Mouse (Mus musculus): ENCODE results near the gene Guca2b. TPM values are rescaled to one million over a fixed set of nuclear protein-coding genes. Genes with fewer than 3 reads are reported as not detected.

Guca2b gene
- polyA plus RNA-seq, 1 experiment from 2014 or later = not detected

DNA sequence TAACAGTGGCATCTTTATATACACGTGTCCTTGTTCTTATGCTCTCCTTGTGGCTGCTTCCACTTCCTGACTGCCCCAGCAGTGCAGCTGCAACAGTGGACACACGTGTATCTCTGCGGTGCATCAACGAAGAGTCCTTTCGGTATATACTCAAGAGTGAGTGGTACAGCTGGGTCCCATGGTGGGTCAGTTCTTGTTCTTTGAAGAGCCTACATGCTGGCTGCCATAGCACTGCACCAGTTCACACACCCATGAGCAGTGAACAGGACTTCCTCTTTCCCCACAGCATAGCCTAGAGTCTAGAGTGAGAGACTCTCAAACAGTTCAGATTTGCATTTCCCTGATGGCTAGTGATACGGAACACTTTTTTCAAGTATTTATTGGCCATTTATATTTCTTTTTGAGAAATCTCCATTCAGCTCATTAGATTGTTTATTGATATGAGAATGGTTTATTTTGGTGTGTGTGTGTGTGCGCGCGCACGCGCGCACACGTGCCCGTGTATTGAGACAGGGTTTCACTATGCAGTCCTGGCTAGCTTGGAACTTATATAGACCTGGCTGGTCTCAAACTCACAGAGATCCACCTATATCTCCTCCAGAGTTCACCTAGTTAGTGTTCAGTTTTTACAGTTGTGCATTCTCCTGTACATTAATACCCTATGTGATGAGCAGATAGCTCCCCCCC, 4.8 kb upstream of the Guca2b start:
- H3K4me2 ChIP-seq (ENCODE audit: low read depth, low read length) = no peak overlapping the region

DNA sequence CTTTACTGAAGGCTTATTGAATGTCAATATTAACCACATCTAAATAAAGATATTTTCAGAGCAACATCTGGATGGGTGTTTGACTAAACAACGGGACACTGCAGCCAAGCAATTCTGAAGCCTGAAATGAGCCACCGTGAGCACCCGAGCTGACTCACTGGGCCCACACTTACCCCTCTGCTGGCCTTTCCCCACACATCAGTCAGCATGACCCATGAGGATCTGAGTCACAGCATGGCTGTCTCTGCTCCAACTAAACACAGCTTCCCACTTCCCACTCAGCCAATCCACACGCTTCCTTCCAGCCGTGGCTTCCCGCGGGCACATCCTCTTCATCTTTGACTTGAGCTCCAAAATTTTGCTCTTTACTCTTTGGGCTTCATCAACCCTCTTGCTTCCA, 4.2 kb upstream of the Guca2b start:
- Histone ChIP-seq H3K36me3 (ENCODE audit: control insufficient read depth, insufficient read depth, low read length) (no peaks in the 10 kb centered on the region), H3K9ac (ENCODE audit: low read length) (no peak overlapping the region), H3K9me3 (ENCODE audit: control insufficient read depth, low read length) (no peaks in the 10 kb centered on the region), H3K4me1 (replicated peaks; ENCODE audit: control insufficient read depth, insufficient read depth, low read length) (no peaks in the 10 kb centered on the region), H3K4me2 (ENCODE audit: low read depth, low read length) (no peak overlapping the region), H3K4me3 (ENCODE audit: low read length) (no peak overlapping the region), H3K27me3 (ENCODE audit: control insufficient read depth, insufficient read depth, low read depth, low read length) (no peaks in the 10 kb centered on the region), H3K27ac (ENCODE audit: low read length) (no peak overlapping the region)
- 74% methylated on average over 7 of the region's 7 CpGs for WGBS
- no peak for ATAC-seq (ENCODE audit: low read depth)

More for the DNA sequence above, 4.8 kb upstream of the Guca2b start:
- Histone ChIP-seq H3K9ac (ENCODE audit: low read length) (no peak overlapping the region), H3K4me3 (ENCODE audit: low read length) (no peak overlapping the region), H3K27me3 (ENCODE audit: control insufficient read depth, insufficient read depth, low read depth, low read length) (no peaks in the 10 kb centered on the region), H3K27ac (ENCODE audit: low read length) (no peak overlapping the region), H3K36me3 (ENCODE audit: control insufficient read depth, insufficient read depth, low read length) (no peaks in the 10 kb centered on the region), H3K9me3 (ENCODE audit: control insufficient read depth, low read length) (no peaks in the 10 kb centered on the region), H3K4me1 (replicated peaks; ENCODE audit: control insufficient read depth, insufficient read depth, low read length) (no peaks in the 10 kb centered on the region)
- no peak for ATAC-seq (ENCODE audit: low read depth)
- WGBS = 89% methylated on average over 14 of the region's 14 CpGs

DNA sequence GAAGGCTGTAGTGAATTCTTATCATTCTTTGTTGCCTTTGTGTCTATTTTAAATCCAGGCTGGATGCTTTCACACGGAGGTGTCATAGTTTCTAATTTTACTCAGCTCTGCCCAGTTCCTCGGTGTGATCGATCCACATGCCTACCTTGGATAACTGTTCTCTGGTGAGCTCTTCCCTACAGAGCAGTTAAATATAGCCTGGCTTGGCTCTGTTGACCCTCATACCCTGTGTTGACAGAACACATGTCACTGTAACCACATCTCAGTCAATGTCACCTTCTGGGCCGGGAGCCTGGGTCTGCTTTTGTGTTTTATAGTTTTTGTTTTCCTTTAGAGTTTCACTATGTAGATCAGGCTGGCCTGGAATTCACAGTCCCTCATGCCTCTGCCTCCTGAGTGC, 3.4 kb upstream of the Guca2b start:
- Histone ChIP-seq H3K9ac (ENCODE audit: low read length) (no peak overlapping the region), H3K4me3 (ENCODE audit: low read length) (no peak overlapping the region), H3K27me3 (ENCODE audit: control insufficient read depth, insufficient read depth, low read depth, low read length) (no peaks in the 10 kb centered on the region), H3K4me1 (replicated peaks; ENCODE audit: control insufficient read depth, insufficient read depth, low read length) (no peaks in the 10 kb centered on the region), H3K27ac (ENCODE audit: low read length) (no peak overlapping the region), H3K36me3 (ENCODE audit: control insufficient read depth, insufficient read depth, low read length) (no peaks in the 10 kb centered on the region), H3K9me3 (ENCODE audit: control insufficient read depth, low read length) (no peaks in the 10 kb centered on the region), H3K4me2 (ENCODE audit: low read depth, low read length) (no peak overlapping the region)
- WGBS = 54% methylated on average over 4 of the region's 4 CpGs
- no peak for ATAC-seq (ENCODE audit: low read depth)

DNA sequence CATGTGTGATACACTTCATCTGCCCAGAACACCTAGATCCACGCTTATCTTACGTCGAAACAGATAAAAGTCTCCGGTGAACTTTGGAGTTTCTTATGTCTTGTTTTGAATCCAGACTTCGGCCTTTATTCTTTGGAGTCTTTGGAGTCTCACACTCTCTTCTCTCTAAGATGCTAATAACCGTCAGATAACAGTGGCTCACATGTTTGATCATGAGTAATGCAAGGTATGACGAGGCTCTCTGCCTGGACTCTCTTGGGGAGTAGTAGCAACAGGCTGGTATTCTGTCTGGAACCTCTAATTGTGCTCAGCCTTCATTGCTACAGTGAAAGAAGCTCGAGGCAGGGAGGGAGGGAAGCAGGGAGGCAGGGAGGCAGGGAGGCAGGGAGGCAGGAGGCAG, 1.3 kb upstream of the Guca2b start:
- H3K27ac ChIP-seq (ENCODE audit: low read length) = no peak overlapping the region
- H3K4me1 ChIP-seq (replicated peaks; ENCODE audit: control insufficient read depth, insufficient read depth, low read length) = no peaks in the 10 kb centered on the region
- no peak overlapping the region for H3K4me3 ChIP-seq (ENCODE audit: low read length)
- no peak overlapping the region for H3K4me2 ChIP-seq (ENCODE audit: low read depth, low read length)
- H3K36me3 ChIP-seq (ENCODE audit: control insufficient read depth, insufficient read depth, low read length) = no peaks in the 10 kb centered on the region
- H3K9ac ChIP-seq (ENCODE audit: low read length) = no peak overlapping the region
- WGBS = 69% methylated on average over 8 of the region's 8 CpGs
- ATAC-seq (ENCODE audit: low read depth) = no peak
- H3K27me3 ChIP-seq (ENCODE audit: control insufficient read depth, insufficient read depth, low read depth, low read length) = no peaks in the 10 kb centered on the region
- no peaks in the 10 kb centered on the region for H3K9me3 ChIP-seq (ENCODE audit: control insufficient read depth, low read length)

DNA sequence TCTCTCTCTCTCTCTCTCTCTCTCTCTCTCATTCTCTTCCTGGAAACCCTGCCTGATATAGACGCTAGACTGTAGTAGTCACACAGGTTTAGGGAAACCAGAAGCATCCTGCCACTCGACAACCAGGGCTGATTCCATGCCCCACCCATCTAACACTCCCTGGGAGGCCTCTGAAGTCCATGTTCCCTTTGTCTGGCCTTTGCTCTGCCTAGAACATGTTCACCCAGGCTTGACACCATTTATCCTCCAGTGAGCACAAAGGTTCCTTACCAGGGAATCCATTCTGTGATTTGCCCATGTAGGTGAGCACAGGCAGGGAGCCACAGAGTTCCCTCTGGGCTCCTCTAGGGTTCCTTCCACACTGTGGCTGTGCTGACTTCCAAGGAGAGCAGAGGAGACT, 508 bp downstream of the Guca2b start:
- WGBS = 66% methylated on average over 2 of the region's 2 CpGs
- Histone ChIP-seq H3K4me3 (ENCODE audit: low read length) (no peak overlapping the region), H3K27me3 (ENCODE audit: control insufficient read depth, insufficient read depth, low read depth, low read length) (no peaks in the 10 kb centered on the region), H3K4me1 (replicated peaks; ENCODE audit: control insufficient read depth, insufficient read depth, low read length) (no peaks in the 10 kb centered on the region), H3K27ac (ENCODE audit: low read length) (no peak overlapping the region), H3K36me3 (ENCODE audit: control insufficient read depth, insufficient read depth, low read length) (no peaks in the 10 kb centered on the region), H3K4me2 (ENCODE audit: low read depth, low read length) (no peak overlapping the region), H3K9ac (ENCODE audit: low read length) (no peak overlapping the region), H3K9me3 (ENCODE audit: control insufficient read depth, low read length) (0 out of 2 replicates have a peak, but pooled peaks cover 2% of the 10 kb centered on the region)
- ATAC-seq (ENCODE audit: low read depth) = no peak

DNA sequence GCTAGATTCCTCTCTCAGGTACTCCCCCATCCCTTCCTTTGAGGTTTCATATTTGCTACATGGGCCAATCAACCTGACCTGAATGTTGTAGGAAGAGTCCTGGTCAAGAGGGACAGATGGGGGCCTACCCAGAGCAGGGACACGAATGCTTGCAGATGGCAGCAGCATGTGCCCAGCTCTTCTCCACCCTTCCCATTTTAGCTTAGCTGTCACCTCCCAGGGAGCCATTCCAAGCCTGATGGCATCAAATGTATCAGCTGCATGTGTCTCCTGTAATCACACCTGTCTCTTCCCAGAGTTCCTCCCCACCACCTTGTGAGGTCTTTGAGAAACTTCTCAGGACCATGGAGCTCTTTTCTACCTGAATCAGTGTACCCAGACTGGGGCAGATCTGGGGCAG, 1.7 kb downstream of the Guca2b start:
- peaks cover 5% of the 10 kb centered on the region; the same call in 1 of the 2 replicates for H3K9me3 ChIP-seq (ENCODE audit: control insufficient read depth, low read length)
- no peak overlapping the region for H3K4me2 ChIP-seq (ENCODE audit: low read depth, low read length)
- no peak overlapping the region for H3K9ac ChIP-seq (ENCODE audit: low read length)
- H3K4me1 ChIP-seq (replicated peaks; ENCODE audit: control insufficient read depth, insufficient read depth, low read length) = no peaks in the 10 kb centered on the region
- no peak overlapping the region for H3K27ac ChIP-seq (ENCODE audit: low read length)
- 63% methylated on average over 1 of the region's 1 CpGs for WGBS
- ATAC-seq (ENCODE audit: low read depth) = no peak
- H3K27me3 ChIP-seq (ENCODE audit: control insufficient read depth, insufficient read depth, low read depth, low read length) = no peaks in the 10 kb centered on the region
- H3K4me3 ChIP-seq (ENCODE audit: low read length) = no peak overlapping the region
- H3K36me3 ChIP-seq (ENCODE audit: control insufficient read depth, insufficient read depth, low read length) = no peaks in the 10 kb centered on the region

DNA sequence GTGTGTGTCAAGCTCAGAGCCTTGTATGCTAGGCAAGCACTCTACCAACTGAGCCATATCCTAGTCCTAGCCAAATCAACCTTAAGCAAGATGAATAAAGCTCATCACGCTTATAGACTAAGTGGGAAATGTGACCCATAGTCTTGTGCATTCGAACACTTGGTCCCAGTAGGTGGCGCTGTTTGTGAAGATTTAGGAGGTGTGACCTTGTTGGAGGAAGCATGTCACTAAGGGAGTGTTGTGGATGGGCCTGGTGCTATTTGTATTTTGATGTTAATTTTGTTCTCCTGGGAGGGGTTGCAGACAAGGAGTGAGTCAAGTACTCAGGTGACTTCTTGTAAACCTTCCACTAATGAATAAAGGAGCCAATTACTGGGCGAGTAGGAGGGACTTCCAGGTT, 16.1 kb downstream of the Guca2b start:
- Histone ChIP-seq H3K9ac (ENCODE audit: low read length) (no peak overlapping the region), H3K9me3 (ENCODE audit: control insufficient read depth, low read length) (0 out of 2 replicates have a peak, but pooled peaks cover 3% of the 10 kb centered on the region), H3K4me3 (ENCODE audit: low read length) (no peak overlapping the region), H3K27me3 (ENCODE audit: control insufficient read depth, insufficient read depth, low read depth, low read length) (no peaks in the 10 kb centered on the region), H3K4me2 (ENCODE audit: low read depth, low read length) (no peak overlapping the region), H3K27ac (ENCODE audit: low read length) (no peak overlapping the region), H3K36me3 (ENCODE audit: control insufficient read depth, insufficient read depth, low read length) (no peaks in the 10 kb centered on the region), H3K4me1 (replicated peaks; ENCODE audit: control insufficient read depth, insufficient read depth, low read length) (0 out of 2 replicates have a peak, but pooled peaks cover under 1% of the 10 kb centered on the region)
- WGBS = 84% methylated on average over 4 of the region's 4 CpGs
- ATAC-seq (ENCODE audit: low read depth) = no peak

DNA sequence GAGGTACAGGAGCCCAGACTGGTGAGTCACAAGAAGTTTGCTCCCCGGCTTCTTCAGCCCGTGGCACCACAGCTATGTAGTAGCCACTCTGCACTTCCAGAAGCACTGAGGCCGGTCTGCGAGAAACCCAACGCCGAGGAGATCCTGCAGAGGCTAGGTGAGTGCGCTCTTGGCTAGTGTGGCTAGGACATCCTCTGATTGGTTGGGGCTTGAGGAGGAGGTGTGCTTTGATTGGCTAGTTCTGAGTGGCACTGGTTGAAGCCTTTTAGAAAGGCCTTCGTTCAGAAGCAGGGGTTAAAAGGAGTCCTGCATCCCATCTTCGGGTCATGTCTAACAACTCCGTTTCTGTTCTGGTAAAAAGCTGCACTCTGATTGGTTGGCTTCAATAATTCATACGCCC, 20.1 kb downstream of the Guca2b start:
- ATAC-seq (ENCODE audit: low read depth) = no peak
- H3K27ac ChIP-seq (ENCODE audit: low read length) = no peak overlapping the region
- no peak overlapping the region for H3K9ac ChIP-seq (ENCODE audit: low read length)
- peaks cover 5% of the 10 kb centered on the region for H3K4me1 ChIP-seq (replicated peaks; ENCODE audit: control insufficient read depth, insufficient read depth, low read length)
- no peaks in the 10 kb centered on the region for H3K36me3 ChIP-seq (ENCODE audit: control insufficient read depth, insufficient read depth, low read length)
- H3K27me3 ChIP-seq (ENCODE audit: control insufficient read depth, insufficient read depth, low read depth, low read length) = no peaks in the 10 kb centered on the region
- H3K4me3 ChIP-seq (ENCODE audit: low read length) = no peak overlapping the region
- 46% methylated on average over 11 of the region's 11 CpGs for WGBS
- no peak overlapping the region for H3K4me2 ChIP-seq (ENCODE audit: low read depth, low read length)
- H3K9me3 ChIP-seq (ENCODE audit: control insufficient read depth, low read length) = 0 out of 2 replicates have a peak, but pooled peaks cover 3% of the 10 kb centered on the region

DNA sequence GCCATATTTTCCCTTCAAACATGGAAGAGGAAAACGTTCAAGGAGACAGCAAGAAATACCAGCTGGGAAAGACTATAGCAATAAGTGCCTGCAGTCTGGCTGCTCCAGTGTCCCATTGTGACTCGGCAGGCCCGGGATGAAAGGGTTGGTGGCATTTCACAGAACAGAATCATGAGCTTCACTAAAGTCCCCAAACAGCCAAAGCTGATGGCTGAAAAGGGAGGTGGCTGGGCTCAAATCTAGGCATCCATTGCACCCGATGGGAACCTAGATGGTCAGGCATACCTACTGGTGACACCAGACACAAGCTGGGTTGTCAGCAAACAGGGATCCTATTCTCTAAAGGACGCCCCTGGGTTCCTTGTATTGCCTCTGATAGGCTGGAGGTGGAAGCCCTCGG, 20.8 kb downstream of the Guca2b start:
- no peaks in the 10 kb centered on the region for H3K36me3 ChIP-seq (ENCODE audit: control insufficient read depth, insufficient read depth, low read length)
- no peak overlapping the region for H3K4me3 ChIP-seq (ENCODE audit: low read length)
- no peak overlapping the region for H3K4me2 ChIP-seq (ENCODE audit: low read depth, low read length)
- ATAC-seq (ENCODE audit: low read depth) = no peak
- H3K27ac ChIP-seq (ENCODE audit: low read length) = no peak overlapping the region
- no peak overlapping the region for H3K9ac ChIP-seq (ENCODE audit: low read length)
- 0 out of 2 replicates have a peak, but pooled peaks cover 3% of the 10 kb centered on the region for H3K9me3 ChIP-seq (ENCODE audit: control insufficient read depth, low read length)
- 69% methylated on average over 6 of the region's 6 CpGs for WGBS
- H3K4me1 ChIP-seq (replicated peaks; ENCODE audit: control insufficient read depth, insufficient read depth, low read length) = peaks cover 12% of the 10 kb centered on the region
- no peaks in the 10 kb centered on the region for H3K27me3 ChIP-seq (ENCODE audit: control insufficient read depth, insufficient read depth, low read depth, low read length)
